Mouse (Mus musculus) lung, adult 18-20 months (tissue): Measurements from ENCODE around the gene Trim38.
A peak's percentile ranks its signal among the peaks of the same experiment; 100 is the strongest.
"Not testable (repeated sequence)": the region's sequence is repeated elsewhere in the genome, so short reads cannot be mapped to it uniquely, and the experiment has no call there.

Experiments used
- DNase-seq, 2 experiments: peaks; one replicate each; pipeline ENCODE4 v3.0.0; 2022; ENCODE audit warnings: mixed read lengths in 2 of 2

Gene Trim38

DNA sequence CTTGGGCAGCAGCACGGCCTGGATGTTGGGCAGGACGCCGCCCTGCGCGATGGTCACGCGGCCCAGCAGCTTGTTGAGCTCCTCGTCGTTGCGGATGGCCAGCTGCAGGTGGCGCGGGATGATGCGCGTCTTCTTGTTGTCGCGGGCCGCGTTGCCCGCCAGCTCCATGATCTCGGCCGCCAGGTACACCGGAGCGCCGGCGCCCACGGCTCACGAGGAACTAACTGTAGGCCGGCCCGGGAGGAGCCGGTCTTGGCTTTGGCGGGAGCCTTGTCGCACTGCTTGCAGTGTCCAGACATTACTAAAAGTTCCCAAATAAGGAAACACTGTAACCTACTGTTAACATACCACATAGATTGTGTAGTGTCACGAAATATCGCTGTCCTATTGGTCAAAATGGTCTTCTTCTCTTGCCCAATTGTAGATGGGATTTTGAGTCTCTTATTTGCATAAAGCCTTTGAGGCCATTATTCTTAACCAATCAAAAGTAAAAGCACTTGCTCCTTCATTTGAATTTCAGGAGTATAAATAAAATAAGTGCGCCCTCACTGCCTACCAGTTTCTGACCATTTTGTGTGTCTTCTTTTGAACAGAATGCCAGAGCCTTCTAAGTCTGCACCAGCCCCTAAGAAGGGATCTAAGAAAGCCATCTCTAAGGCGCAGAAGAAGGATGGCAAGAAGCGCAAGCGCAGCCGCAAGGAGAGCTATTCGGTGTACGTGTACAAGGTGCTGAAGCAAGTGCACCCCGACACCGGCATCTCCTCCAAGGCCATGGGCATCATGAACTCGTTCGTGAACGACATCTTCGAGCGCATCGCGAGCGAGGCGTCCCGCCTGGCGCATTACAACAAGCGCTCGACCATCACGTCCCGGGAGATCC lies 23.3 kb upstream of the Trim38 start, which contains the start of gene Hist1h2bb:
Gene Hist1h2bb, plus strand, starts transcription at position 534 of the 880 bp plus-strand sequence.
- peak; percentile 56 to 66 for DNase-seq

DNA sequence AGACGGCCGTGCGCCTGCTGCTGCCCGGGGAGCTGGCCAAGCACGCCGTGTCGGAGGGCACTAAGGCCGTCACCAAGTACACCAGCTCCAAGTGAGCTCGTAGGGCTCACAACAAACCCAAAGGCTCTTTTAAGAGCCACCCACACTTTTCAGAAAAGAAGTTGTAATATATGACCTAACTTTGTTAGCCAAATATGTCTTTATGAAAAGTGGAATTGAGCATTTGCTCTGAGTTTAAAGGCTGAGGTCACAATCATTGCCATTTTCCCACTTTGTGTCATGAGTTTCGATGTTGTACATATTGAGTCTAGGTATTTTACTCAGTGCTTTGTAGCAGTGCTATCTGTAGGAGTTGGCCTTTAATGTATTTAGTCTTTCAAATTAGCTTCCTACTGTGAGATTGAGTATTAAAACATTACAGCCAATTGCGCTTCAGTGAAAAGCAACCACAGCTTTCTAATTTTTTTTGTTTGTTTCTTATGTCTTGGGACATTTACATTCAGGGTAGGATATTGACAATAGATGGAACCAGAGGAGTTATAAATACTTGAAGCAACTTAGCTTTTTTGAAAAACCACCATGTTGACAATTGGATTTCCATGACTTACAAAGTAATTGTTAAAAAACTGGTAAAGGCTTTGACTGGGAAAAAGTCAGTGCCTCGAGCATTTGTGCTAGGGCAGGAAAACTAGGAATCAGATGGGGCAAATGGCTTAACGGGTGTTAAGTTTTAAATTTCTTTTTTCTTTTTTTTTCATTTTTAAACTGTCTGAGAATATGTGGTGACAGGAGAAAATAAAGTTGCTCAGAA lies 22.4 kb upstream of the Trim38 start:
- no peak for DNase-seq

GRCm38 (mm10) chr13:23747892-23748288 lies 21.8 kb upstream of the Trim38 start:
- DNase-seq = no peak

DNA sequence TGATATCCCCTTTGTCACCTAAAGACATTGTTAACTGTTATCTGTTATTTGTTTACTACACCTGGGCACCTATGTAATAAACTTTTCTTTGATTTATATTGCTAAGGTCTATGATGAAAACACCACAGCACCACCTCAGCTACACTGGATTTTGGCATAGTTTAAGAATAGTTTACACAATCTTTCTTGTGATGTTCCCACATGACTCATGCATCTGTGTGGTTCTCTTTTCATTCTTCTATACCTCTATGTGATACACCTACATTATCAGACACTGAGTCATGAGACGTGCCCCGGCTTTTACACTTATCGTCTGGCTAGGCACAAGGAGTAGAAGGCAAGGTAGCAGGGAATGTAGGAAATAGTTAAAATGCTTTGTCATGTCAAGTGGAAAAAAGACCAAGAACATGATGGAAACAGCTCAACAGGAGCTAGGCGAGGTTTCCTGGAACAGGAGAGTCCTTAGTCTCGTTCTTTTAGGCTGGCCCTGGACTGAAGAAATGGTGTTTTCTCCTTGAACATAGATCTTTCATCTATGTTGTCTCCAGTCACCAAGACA lies 20.1 kb upstream of the Trim38 start:
- DNase-seq = no peak

DNA sequence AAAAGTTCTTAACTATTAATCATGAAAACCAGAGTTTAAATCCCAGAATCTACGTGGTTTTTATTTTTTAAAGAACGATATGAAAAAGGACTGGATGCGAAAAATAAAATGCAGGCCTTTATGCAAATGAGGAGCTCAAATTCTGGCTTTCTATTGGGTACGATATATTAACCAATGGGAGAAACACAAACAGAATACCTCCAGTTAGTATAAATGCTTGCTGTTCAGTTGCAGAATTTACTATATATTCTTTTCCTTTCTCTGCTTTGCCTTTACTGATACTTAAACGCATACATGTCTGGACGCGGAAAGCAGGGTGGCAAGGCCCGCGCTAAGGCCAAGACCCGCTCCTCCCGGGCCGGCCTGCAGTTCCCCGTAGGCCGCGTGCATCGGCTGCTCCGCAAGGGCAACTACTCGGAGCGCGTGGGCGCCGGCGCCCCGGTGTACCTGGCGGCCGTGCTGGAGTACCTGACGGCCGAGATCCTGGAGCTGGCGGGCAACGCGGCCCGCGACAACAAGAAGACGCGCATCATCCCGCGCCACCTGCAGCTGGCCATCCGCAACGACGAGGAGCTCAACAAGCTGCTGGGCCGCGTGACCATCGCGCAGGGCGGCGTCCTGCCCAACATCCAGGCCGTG lies 18.8 kb upstream of the Trim38 start, which contains the start of gene Hist1h2ab:
Gene Hist1h2ab, plus strand, starts transcription at position 288 of the 639 bp plus-strand sequence.
- not testable (repeated sequence) for DNase-seq

- no peak for DNase-seq
Observed at GRCm38 (mm10) chr13:23751478-23751956, 18.2 kb upstream of the Trim38 start.

DNA sequence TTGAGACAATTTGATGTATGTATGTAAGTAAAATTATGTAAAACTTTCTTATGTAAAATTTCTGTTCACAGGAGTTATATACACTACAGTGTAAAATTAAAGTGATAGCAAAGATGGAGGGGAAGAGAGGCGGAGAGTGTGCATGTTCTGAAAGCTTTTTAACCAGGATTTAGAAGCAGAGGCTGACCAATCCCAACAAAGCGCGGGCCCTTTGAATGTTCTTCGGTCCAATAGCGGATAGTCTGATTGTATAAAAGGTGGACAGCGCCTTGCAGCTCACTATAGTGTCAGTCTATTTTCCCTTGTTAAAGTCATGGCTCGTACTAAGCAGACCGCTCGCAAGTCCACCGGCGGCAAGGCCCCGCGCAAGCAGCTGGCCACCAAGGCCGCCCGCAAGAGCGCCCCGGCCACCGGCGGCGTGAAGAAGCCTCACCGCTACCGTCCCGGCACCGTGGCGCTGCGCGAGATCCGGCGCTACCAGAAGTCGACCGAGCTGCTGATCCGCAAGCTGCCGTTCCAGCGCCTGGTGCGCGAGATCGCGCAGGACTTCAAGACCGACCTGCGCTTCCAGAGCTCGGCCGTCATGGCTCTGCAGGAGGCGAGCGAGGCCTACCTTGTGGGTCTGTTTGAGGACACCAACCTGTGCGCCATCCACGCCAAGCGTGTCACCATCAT lies 17.5 kb upstream of the Trim38 start, which contains the start of gene Hist1h3b:
Gene Hist1h3b, plus strand, starts transcription at position 201 of the 675 bp plus-strand sequence.
- peak; percentile 72 to 77 for DNase-seq

GRCm38 (mm10) chr13:23752742-23753172 lies 17.0 kb upstream of the Trim38 start:
- no peak for DNase-seq

GRCm38 (mm10) chr13:23753314-23754078 lies 16.2 kb upstream of the Trim38 start:
- DNase-seq = no peak

- no peak for DNase-seq
Observed at GRCm38 (mm10) chr13:23755000-23755399, 14.7 kb upstream of the Trim38 start.

GRCm38 (mm10) chr13:23756790-23757189 lies 12.9 kb upstream of the Trim38 start, which contains the start of gene Hist1h4b:
Gene Hist1h4b (plus strand): TSS chr13:23757013.
- DNase-seq = peak; percentile 85 to 92

- DNase-seq = no peak
Observed at GRCm38 (mm10) chr13:23757211-23757773, 12.4 kb upstream of the Trim38 start.

- no peak for DNase-seq
Observed at GRCm38 (mm10) chr13:23757921-23758320, 11.8 kb upstream of the Trim38 start.

- DNase-seq = no peak
Observed at GRCm38 (mm10) chr13:23759251-23759771, 10.4 kb upstream of the Trim38 start.

- DNase-seq = no peak
Observed at GRCm38 (mm10) chr13:23759916-23760239, 9.8 kb upstream of the Trim38 start.

- no peak for DNase-seq
Observed at GRCm38 (mm10) chr13:23760240-23760971, 9.3 kb upstream of the Trim38 start.

- peak; percentile 96 to 98 for DNase-seq
Observed at GRCm38 (mm10) chr13:23760972-23761864, 8.5 kb upstream of the Trim38 start, which contains the start of gene Hist1h4a. Gene Hist1h4a (minus strand): TSS chr13:23761230.
